Mouse (Mus musculus) limb, embryonic 14.5 days (tissue): ENCODE measurements around the gene Alk. TPM values are rescaled to one million over a fixed set of nuclear protein-coding genes. Genes with fewer than 3 reads are reported as not detected.
A peak's percentile ranks its signal among the peaks of the same experiment; 100 is the strongest.

Experiments used
- ATAC-seq: fragments of 200-750 bp; cut with Nextera tagmentation; 2 replicates; pipeline ENCODE4 v1.8.0; 2017; ENCODE audit warnings: low read depth, moderate number of reproducible peaks, moderate TSS enrichment; ENCODE audit not compliant: low FRiP score
- DNase-seq: peaks from one replicate; pipeline ENCODE4 v3.0.0-alpha.2; 2015; ENCODE audit warnings: low spot score
- H3K27ac ChIP-seq: fragments of 300-500 bp; sonication (generic); replicated peaks from 2 replicates; pipeline ENCODE4 v1.5.1; 2014; ENCODE audit warnings: low read depth, mild to moderate bottlenecking, low read length, moderate library complexity, mixed read lengths
- H3K27me3 ChIP-seq: fragments of 300-500 bp; sonication (generic); 2 replicates; pipeline ENCODE4 v1.6.1; 2014; ENCODE audit warnings: low read length, mixed read lengths; ENCODE audit not compliant: control insufficient read depth, insufficient read depth
- H3K36me3 ChIP-seq: fragments of 300-500 bp; sonication (generic); 2 replicates; pipeline ENCODE4 v1.6.1; 2014; ENCODE audit warnings: mild to moderate bottlenecking, low read length, moderate library complexity, mixed read lengths; ENCODE audit not compliant: control insufficient read depth, insufficient read depth
- H3K4me1 ChIP-seq: fragments of 300-500 bp; sonication (generic); 2 replicates; pipeline ENCODE4 v1.6.1; 2014; ENCODE audit warnings: antibody characterized with exemption, low read length, mixed read lengths; ENCODE audit not compliant: control insufficient read depth, insufficient read depth
- H3K4me2 ChIP-seq: fragments of 300-500 bp; sonication (generic); replicated peaks from 2 replicates; pipeline ENCODE4 v1.6.1; 2014; ENCODE audit warnings: low read depth, mild to moderate bottlenecking, low read length, moderate library complexity; ENCODE audit not compliant: severe bottlenecking
- H3K4me3 ChIP-seq: fragments of 300-500 bp; sonication (generic); replicated peaks from 2 replicates; pipeline ENCODE4 v1.5.1; 2014; ENCODE audit warnings: low read length
- H3K9ac ChIP-seq: fragments of 300-500 bp; sonication (generic); 2 replicates; pipeline ENCODE4 v1.6.1; 2014; ENCODE audit warnings: mild to moderate bottlenecking, low read depth, low read length, moderate library complexity; ENCODE audit not compliant: severe bottlenecking
- H3K9me3 ChIP-seq: fragments of 300-500 bp; sonication (generic); 2 replicates; pipeline ENCODE4 v1.6.1; 2016; ENCODE audit warnings: low read length; ENCODE audit not compliant: control insufficient read depth
- POLR2A ChIP-seq: fragments of 200-500 bp; IDR thresholded peaks from 2 replicates; pipeline ENCODE4 v1.8.0; 2012; ENCODE audit warnings: inconsistent platforms, mild to moderate bottlenecking, moderate library complexity, borderline replicate concordance; ENCODE audit not compliant: insufficient read depth, insufficient read length; ENCODE audit errors: extremely low read depth
- WGBS: fragments of 180-500 bp; shearing (Covaris S2); extraction: QIAGEN DNeasy Blood & Tissue Kit; methylation state at CpG from one replicate; pipeline ENCODE4 v1.1.7; 2014; 5-methylcytosine and 5-hydroxymethylcytosine counted together
- polyA plus RNA-seq, 2 experiments: library from polyadenylated mRNA; depleted of rRNA in 1 of 2; stranded (reverse) in 1 of 2; unstranded in 1 of 2; fragments of >200 nt; fragmentation: Nextera tagmentation in 1 of 2; extraction: Ambion mirVana in 1 of 2; gene quantifications; 2 replicates each; pipeline versions ENCODE4 v1.2.1 to v1.2.3; 2012 to 2014

Gene Alk
- polyA plus RNA-seq, 2 experiments = 0.43 to 0.45 TPM

DNA sequence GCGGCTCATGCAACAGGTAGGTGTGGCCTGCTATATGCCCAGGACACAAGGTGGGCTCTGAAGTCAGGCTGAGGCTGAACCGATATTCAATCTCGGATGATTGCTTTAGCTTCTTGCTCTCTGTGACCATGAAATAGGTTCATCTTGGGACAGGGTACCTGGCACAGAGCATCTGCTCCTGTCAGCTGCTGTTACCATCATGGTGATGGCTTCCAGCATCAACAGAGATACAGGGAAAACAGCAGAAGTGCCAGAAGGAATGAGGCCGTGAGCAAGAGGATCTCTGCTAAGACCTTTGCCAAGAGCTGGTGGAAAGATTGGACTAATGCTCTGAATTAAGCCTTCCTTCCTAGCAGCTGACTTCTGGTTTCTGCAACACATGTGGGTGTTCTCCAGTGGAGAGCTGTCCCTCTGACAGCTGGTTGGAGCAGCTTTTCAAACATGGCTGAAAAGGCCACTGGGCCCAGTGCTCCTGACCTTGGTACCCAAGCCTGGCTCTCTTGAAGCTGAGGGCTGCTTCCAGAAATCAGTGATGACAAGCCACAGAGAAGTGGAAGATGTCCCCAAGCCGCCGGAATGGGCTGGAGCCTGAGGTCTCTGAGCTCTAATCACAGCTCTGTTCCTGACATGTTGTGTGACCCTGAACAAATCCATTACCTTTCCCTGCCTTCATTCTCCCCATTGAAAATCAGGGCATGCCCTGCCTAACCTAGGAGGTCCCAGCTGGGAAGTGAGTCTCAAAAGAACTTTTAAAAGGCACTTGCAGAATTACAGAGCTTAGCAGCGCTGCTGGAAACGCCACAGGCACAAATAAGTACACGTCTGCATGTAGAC, 615.5 kb downstream of the Alk start:
- Histone ChIP-seq H3K27me3 (no peaks in the 10 kb centered on the region), H3K4me2 (no peak overlapping the region)

DNA sequence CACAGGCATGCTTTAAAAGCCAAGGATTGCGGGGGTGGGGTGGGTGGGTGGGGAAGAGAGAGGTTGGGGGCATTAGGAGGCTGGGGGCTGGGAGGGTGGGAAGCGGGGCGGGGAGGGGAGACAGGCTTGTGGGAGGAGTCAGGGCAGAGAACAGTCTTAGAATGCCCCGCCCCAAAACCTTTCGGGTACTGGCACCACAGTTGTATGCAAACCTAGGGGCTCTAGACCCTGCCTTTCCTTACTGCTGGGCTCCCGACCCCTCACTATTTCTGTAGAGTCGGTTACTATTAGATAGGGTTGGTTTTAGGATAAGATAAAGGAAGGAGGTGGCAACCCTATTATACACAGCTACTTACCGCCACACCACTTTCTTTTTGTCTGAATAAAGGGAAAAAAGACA, 617.4 kb downstream of the Alk start:
- Histone ChIP-seq H3K4me3 (no peak overlapping the region), H3K27me3 (no peaks in the 10 kb centered on the region), H3K9ac (no peak overlapping the region), H3K9me3 (no peaks in the 10 kb centered on the region), H3K4me2 (no peak overlapping the region), H3K27ac (no peak overlapping the region), H3K36me3 (no peaks in the 10 kb centered on the region), H3K4me1 (peaks cover 14% of the 10 kb centered on the region)
- TF ChIP-seq POLR2A = no peak
- DNase-seq (no peak), ATAC-seq (no peak)
- WGBS = 58% methylated on average over 6 of the region's 8 CpGs

More for the DNA sequence above, 615.5 kb downstream of the Alk start:
- Histone ChIP-seq H3K9me3 (no peaks in the 10 kb centered on the region), H3K9ac (no peak overlapping the region), H3K27ac (no peak overlapping the region), H3K36me3 (no peaks in the 10 kb centered on the region), H3K4me3 (no peak overlapping the region), H3K4me1 (peaks cover 14% of the 10 kb centered on the region)
- ATAC-seq = no peak
- WGBS = 72% methylated on average over 9 of the region's 9 CpGs
- no peak for DNase-seq
- no peak for TF ChIP-seq POLR2A

DNA sequence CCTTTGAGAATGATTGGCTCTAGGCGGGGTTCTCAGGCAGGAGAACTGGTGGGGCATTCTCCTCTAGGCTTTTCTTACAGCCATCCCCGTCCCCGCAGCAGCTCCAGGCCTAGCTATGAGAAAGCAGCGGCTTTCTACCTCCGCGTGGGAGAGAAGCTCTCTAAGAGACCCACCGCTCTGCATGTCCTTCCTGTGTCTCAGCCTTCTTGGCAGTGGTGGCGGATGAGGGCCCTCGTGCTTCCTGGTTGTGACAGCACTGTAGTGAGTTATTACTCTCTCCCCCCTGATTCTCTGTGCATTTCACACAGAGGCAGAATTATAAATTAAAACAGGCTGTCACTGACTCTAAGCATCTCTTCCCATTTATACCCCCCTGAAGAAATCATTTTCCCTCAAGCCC, 618.0 kb downstream of the Alk start:
- Histone ChIP-seq H3K27ac (no peak overlapping the region), H3K4me2 (no peak overlapping the region), H3K36me3 (no peaks in the 10 kb centered on the region), H3K4me3 (no peak overlapping the region), H3K27me3 (no peaks in the 10 kb centered on the region), H3K4me1 (peaks cover 17% of the 10 kb centered on the region), H3K9me3 (no peaks in the 10 kb centered on the region), H3K9ac (no peak overlapping the region)
- TF ChIP-seq POLR2A = no peak
- no peak for DNase-seq
- 36% methylated on average over 9 of the region's 9 CpGs for WGBS
- ATAC-seq = no peak

DNA sequence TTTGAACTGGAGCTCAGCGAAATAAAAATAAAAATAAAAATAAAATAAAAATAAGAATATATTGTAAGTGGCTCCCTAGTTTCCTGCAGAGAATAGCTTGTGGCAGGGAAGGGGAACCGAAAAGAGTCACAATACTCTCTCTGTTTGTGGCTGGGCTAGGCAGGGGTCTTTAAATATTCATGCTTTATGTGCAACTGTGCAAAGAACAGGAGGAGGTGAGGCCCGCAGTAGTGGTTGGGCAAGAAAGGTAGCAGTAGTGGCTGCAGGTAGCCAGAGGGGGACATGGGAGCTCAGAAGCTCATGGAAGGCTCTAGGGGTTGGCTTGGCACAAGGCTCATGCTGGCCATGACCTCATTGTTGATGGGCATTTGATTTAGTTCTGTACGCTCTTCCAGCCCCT, 623.2 kb downstream of the Alk start:
- Histone ChIP-seq H3K4me3 (no peak overlapping the region), H3K9ac (no peak overlapping the region), H3K36me3 (no peaks in the 10 kb centered on the region), H3K9me3 (no peaks in the 10 kb centered on the region), H3K27me3 (no peaks in the 10 kb centered on the region), H3K4me1 (peaks cover 20% of the 10 kb centered on the region), H3K27ac (peak overlapping the region; percentile 61; the same call in 1 of the 2 replicates), H3K4me2 (no peak overlapping the region)
- ATAC-seq = peak; percentile 17; the same call in 1 of the 2 replicates
- no peak for DNase-seq
- no peak for TF ChIP-seq POLR2A
- 50% methylated on average over 4 of the region's 4 CpGs for WGBS

DNA sequence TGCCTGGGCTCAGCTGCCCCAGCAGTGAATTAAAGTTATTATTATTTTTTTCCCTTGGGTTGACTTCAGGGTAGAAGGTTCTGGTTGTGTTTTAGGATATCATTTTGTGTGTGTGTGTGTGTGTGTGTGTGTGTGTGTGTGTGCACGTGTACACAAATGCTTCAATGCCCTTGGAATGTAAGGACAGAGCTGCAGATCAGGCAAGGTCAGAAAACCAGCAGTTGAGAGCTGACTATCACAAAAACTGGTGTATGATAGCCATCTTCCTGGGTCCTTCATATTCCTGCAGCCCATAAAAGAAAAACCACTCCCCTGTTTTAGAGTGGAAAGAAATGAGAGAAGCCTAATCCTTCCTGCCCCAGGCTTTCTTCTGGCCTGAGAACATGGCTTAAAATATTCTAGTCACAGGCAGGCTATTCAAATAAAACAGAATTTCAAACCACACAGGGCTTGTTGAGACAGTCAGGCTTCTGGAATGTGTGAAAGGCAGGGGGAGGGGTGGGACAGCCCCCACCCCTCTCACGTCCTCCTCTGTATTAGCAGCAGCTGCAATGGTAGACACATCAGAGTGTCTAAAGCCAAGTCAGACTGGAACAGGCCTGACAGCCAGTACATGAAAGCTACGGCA, 623.8 kb downstream of the Alk start:
- no peak for TF ChIP-seq POLR2A
- Histone ChIP-seq H3K27ac (peak overlapping the region; percentile 61; the same call in 1 of the 2 replicates), H3K4me1 (peaks cover 18% of the 10 kb centered on the region), H3K9me3 (no peaks in the 10 kb centered on the region), H3K4me2 (no peak overlapping the region), H3K4me3 (no peak overlapping the region), H3K27me3 (no peaks in the 10 kb centered on the region), H3K9ac (no peak overlapping the region), H3K36me3 (no peaks in the 10 kb centered on the region)
- ATAC-seq = peak; percentile 93
- DNase-seq = peak; percentile 69
- WGBS = 15% methylated on average over 3 of the region's 3 CpGs
